Mouse (Mus musculus): ENCODE results near the gene Pqlc3. TPM values are rescaled to one million over a fixed set of nuclear protein-coding genes. Genes with fewer than 3 reads are reported as not detected.

The Pqlc3 gene
- polyA plus RNA-seq, 1 experiment = 29.8 TPM

- TF ChIP-seq GATA1 (IDR thresholded peaks at IDR 0.05; ENCODE audit: low read length) = no peak
These were observed 15.5 kb upstream of the Pqlc3 start for GRCm38 (mm10) chr12:17015711-17016110.

GRCm38 (mm10) chr12:17012067-17012899 lies 12.1 kb upstream of the Pqlc3 start:
- no peak for TF ChIP-seq GATA1 (IDR thresholded peaks at IDR 0.05; ENCODE audit: low read length)

- TF ChIP-seq GATA1 (IDR thresholded peaks at IDR 0.05; ENCODE audit: low read length) = no peak
These were observed 11.1 kb upstream of the Pqlc3 start, which contains the start of gene 2410004P03Rik for GRCm38 (mm10) chr12:17011100-17011870. Gene 2410004P03Rik (minus strand): TSS chr12:17011727.

- no peak for TF ChIP-seq GATA1 (IDR thresholded peaks at IDR 0.05; ENCODE audit: low read length)
These were observed 9.3 kb upstream of the Pqlc3 start for GRCm38 (mm10) chr12:17009466-17009865.

DNA sequence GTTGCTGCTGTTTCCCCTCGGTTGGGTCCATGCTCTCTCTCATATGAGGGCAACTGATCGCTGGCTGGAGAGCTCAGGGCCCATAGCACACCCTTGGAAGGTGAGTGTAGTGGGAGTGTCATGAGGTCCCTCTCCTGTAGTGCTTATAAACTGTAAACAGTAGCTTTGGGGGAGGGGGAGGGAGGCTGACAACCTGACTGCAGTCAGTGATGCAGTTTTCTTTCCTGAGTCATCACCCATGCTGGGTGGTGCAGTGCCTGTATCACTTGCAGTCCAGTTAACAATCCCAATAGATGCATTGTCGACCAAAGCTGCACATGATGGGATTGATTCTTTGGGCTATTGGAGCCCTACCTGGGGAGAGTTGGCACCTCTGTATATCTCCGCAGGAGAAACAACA lies 1.0 kb upstream of the Pqlc3 start:
- no peak for TF ChIP-seq GATA1 (IDR thresholded peaks at IDR 0.05; ENCODE audit: low read length)

- no peak for TF ChIP-seq GATA1 (IDR thresholded peaks at IDR 0.05; ENCODE audit: low read length)
These were observed 420 bp upstream of the Pqlc3 start for GRCm38 (mm10) chr12:17000628-17001027.

GRCm38 (mm10) chr12:16999146-16999545 lies 1.1 kb downstream of the Pqlc3 start:
- TF ChIP-seq GATA1 (IDR thresholded peaks at IDR 0.05; ENCODE audit: low read length) = no peak

DNA sequence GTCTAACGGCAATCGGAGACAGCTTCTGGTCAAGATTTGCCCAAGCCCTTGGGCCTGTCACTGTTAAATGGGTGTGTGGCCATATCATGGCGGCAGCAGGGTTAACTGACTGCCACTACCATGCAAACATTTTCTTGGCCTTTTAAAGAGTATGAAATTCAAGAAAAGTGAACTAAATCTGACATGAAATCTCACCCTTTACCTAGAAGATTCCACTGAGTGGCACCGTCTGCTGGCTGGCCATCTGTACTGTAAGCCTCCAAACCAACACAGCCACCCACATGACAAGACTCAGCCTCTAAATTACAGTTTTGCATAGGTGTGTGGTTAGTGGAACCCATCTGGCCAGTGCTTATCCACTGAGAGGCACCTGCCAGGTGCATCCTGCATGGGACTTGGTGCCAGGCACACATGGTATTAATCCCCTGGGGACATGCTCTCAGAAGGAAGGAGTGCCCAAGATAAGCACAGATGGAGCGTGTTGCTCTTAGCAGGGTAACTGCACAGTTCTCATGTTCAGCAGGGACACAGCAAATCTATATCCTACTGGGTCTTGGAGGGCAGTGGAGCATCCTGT lies 3.2 kb downstream of the Pqlc3 start:
- no peak for TF ChIP-seq GATA1 (IDR thresholded peaks at IDR 0.05; ENCODE audit: low read length)

DNA sequence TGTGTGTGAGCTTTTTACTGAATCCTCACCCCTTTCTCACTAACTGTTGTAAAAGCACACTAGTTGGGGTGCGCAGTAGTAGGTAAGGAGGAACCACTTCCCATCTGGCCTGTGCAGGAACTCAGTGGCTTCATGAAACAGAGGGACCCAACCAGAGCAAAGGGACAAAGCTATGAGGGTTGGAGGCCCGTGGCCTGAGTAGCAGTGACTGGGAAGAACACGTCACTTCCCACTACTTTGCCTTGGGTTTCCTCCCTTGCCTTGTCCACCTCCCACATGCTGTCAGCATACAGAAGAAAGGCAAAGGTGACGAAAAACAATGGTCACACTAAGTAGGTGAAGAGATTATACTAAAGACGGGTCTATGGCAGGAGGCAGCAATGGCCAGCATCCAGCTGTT lies 3.9 kb downstream of the Pqlc3 start:
- no peak for TF ChIP-seq GATA1 (IDR thresholded peaks at IDR 0.05; ENCODE audit: low read length)

DNA sequence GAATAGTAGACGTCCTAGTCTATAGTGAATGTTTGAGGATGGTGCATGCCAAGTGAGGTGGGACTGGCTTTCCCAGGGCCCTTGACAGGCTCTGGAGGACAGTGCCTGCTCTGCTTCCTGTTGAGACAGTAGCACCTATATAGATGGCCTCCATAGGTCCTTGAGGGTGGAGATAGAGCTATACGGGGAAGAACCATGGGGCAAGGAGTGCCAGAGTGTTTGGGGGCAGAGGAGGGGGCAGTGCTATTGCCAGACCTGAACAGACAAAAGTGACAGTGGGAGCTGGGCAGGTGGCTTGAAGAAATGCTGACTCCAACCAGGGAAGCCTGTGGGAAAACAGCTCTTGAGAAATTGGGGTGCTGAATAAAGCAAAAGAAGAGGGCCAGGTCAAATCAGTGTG lies 5.9 kb downstream of the Pqlc3 start:
- no peak for TF ChIP-seq GATA1 (IDR thresholded peaks at IDR 0.05; ENCODE audit: low read length)

GRCm38 (mm10) chr12:16992355-16992754 lies 7.9 kb downstream of the Pqlc3 start:
- no peak for TF ChIP-seq GATA1 (IDR thresholded peaks at IDR 0.05; ENCODE audit: low read length)

GRCm38 (mm10) chr12:16991376-16991775 lies 8.8 kb downstream of the Pqlc3 start:
- no peak for TF ChIP-seq GATA1 (IDR thresholded peaks at IDR 0.05; ENCODE audit: low read length)

GRCm38 (mm10) chr12:16985778-16986177 lies 14.4 kb downstream of the Pqlc3 start:
- no peak for TF ChIP-seq GATA1 (IDR thresholded peaks at IDR 0.05; ENCODE audit: low read length)

DNA sequence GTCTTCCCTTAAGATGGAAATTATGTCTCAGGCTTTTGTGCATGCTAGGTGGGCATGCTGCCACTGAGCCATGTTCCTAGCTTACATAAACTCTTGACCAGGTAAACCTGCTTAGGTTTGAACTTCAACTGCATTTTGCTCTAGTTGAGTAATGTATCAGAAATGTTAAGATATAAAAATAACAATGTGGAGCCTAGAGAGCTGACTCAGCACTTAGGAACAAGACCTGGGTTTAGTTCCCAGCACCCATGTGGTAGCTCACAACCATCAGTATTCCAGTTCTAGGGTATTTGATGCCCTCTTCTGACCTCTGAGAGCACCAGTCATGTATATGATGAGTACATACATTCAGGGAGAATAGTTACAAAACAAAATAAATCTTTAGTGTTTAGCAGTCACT lies 23.1 kb downstream of the Pqlc3 start:
- no peak for TF ChIP-seq GATA1 (IDR thresholded peaks at IDR 0.05; ENCODE audit: low read length)

DNA sequence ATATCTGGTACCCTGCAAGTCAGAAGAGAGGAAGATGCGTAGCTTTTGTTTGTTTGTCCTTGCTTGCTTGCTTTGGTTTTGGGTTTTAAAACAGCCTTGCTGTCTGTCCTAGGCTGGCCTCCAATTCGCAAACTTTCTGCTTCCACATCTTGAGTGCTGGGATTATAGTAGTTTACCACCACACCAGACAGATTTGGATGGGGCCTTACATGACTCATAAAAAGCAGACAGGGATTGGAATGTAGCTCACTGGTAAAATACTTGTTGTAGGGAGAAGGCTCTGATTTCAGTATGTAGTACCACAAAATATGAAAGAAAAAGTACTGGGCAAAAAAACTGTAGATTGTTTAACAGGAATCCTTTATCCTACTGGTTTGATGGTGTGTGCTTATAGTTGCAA lies 33.4 kb downstream of the Pqlc3 start:
- TF ChIP-seq GATA1 (IDR thresholded peaks at IDR 0.05; ENCODE audit: low read length) = no peak

DNA sequence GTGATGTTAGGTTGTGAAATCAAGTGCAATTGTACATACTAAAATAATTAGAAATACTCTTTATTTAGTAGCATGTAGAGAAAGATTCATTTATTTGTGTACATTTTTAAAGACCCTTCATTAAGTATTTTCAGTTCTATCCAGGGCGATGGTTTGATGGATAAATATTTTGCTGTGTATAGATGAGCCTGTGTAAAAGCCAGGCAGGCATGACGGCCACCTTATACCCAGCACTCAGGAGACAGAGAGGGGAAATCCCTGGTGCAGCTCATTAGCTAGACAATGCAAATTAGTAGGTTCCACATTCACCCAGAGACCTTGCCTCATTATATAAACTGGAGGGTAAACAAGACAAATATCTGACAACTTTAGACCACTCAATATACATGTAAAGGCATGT lies 36.9 kb downstream of the Pqlc3 start:
- no peak for TF ChIP-seq GATA1 (IDR thresholded peaks at IDR 0.05; ENCODE audit: low read length)
